Mouse (Mus musculus): ENCODE results near the gene Gpr35. TPM values are rescaled to one million over a fixed set of nuclear protein-coding genes. Genes with fewer than 3 reads are reported as not detected.

Gpr35 gene
- polyA plus RNA-seq (2012; rRNA removed) = 0.26 and 0.31 TPM in 2 replicates

DNA sequence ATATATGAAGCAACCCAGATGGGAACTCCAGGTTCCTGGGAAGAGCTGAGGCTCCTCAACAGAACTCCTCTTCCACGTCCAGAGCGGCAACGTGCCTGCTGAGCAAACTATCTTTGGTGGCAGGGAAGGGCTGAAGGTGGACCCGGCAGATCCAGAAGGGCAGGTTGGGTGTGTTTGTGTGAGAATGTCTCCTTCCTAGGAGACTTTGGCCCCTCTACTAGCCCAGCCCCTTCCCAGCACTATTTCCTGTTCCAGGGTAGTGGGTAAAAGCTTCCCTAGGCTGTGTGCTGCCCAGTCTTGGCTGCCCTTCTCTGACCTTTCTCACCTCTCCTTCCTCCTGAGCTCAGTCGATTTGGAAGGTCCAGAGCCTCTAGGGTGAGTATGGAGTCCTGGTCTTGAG lies at the start of gene Gpr35:
Gene Gpr35 (plus strand): TSS at position 259 of the 400 bp plus-strand sequence.

DNA sequence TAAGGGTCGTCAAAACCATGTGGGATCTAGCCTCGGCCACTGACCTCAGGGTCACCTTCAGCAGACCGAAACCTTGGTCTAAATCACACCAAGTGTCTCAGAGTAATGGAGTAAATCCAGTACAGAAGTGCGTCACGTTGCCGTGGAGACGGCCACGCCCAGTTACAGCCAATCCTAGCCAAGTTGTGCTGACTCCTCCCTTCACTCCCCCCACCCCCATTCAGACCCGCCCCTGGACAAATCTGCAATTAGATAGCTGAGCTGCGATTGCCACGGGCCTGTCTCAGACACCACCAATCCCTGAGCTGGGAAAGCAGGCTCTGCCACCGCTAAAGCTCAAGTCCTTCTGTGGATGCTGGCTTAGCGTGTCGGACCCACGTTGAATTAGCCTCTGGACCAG lies 47.9 kb upstream of the Gpr35 start, which contains the start of gene Ankmy1:
Gene Ankmy1 (minus strand): TSS at position 121 of the 400 bp plus-strand sequence.

DNA sequence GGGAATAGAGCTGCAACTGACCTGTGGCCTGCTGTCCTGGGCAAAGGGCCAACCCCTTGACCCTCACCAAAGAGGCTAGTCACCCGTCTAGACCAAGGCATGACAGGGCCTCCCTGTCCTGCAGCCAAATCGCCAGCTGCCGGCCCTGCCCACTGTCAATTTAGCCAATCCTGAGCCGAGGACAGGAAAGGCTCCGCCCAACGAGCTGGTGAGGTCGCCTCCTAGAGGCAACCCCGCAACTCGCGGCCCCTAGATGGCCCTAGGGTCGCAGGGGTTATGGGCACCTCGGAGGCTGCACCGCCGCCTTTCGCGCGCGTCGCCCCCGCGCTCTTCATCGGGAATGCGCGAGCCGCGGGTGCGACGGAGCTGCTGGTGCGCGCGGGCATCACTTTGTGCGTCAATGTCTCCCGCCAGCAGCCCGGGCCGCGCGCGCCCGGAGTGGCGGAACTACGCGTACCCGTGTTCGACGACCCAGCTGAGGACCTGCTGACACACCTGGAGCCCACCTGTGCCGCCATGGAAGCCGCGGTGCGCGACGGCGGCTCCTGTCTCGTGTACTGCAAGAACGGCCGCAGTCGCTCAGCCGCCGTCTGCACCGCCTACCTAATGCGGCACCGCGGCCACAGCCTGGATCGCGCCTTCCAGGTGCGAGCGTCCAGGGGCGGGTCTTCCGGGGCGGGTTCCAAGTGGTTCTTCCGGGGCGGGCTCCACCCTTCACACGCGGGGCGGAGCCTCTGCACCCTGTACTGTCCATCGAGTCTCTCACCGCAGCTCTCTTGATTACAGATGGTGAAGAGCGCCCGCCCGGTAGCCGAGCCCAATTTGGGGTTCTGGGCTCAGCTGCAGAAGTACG lies 43.7 kb upstream of the Gpr35 start, which contains the start of gene Dusp28:
Gene Dusp28 (plus strand): TSS at position 203 of the 853 bp plus-strand sequence.

DNA sequence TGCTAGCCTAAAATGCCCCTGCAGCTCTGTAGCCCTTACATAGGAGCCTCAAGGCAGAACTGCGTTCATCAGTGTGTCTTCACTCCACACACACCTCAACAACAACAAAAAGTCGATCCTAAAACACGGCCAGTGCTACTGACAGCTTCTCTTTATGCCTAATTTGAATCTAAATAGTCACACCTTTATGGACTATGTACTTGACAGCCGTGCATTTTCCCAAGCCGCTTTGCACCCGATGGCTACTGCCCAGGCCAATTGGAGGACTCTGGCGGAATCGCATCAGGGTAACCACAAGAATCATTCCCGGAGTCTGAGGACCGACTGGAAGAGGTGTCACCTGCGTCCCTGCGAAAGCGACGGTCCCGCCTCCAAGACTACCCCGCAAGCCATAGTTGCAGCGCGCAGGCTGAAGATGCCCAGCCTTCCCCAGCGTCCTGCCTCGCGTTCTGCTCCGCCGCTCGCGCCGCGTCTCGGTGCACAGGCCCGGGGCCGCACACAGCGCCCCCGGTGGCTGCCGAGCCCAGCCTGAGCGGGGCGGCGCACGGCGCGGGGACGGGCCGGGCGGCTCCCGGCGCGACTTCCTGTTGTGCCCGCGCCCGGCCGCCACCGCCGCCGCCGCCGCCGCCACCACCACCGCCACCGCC lies 40.3 kb upstream of the Gpr35 start, which contains the start of gene Rnpepl1:
Gene Rnpepl1 (plus strand): TSS at position 545 of the 647 bp plus-strand sequence.

DNA sequence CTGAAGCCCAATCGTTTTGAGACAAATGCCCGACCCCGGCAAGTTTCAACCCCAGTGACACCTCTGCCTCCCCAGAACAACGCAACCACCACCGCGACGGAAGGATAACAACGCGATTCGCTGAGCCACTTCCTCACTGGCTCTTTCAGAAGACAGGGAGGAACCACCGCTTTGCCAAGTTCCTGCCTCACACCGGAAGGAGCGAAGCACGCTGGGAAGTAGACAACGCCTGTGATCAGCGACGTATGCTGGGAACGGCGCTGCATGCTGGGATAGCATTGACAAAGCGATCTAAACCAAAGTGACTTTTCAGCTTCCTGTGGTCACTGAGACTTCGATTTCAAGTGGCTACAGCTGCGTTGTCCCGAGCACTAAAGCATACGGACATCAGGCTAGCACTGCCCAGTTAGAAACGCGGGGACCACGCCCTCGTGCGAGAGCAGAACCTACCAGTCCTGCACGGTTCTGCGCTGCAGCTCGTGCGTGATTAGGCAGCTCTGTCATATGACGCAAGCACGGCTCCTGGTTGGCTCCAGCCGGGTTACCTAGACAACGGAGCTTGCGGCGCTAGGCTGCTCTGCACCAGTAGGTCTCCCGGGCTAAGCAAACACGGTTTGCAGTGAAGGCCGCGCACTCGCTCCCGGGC lies 16.4 kb upstream of the Gpr35 start, which contains the start of gene Capn10:
Gene Capn10 (plus strand): TSS at position 195 of the 646 bp plus-strand sequence.

DNA sequence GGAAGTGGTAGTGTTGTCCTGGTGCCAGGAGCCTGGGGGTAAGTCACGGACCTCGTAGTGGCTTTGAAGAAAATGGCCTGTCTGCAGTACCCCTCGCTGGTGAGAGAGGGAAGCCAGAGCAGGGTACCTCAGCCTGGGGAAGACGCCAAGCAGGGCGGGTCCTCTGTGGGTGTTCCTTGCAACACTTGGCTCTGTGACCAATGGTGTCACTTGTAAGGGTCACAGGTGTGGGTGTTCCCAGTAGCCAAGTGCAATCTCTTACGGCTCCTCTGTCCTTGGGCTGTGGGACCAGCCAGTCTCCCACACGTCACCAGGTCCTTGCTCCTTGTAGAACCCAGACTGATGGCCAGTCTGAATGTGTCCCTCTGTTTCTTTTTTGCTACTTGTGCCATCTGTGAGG lies 55.4 kb downstream of the Gpr35 start, which contains the start of gene Aqp12:
Gene Aqp12 (plus strand): TSS at position 274 of the 400 bp plus-strand sequence.

Other genes starting within 250 kb of the Gpr35 start
- 150 and 154 TPM in 2 replicates for gene Gpc1, start 119.2 kb upstream of the Gpr35 start, polyA plus RNA-seq (2012; rRNA removed)
- gene Ankmy1, start 48.0 kb upstream of the Gpr35 start, polyA plus RNA-seq (2012; rRNA removed) = 0.20 and 0.30 TPM in 2 replicates
- gene Dusp28, start 43.9 kb upstream of the Gpr35 start, polyA plus RNA-seq (2012; rRNA removed) = 16.0 and 16.2 TPM in 2 replicates
- gene Rnpepl1, start 40.1 kb upstream of the Gpr35 start, polyA plus RNA-seq (2012; rRNA removed) = 43.0 and 44.9 TPM in 2 replicates
- gene Capn10, start 16.5 kb upstream of the Gpr35 start, polyA plus RNA-seq (2012; rRNA removed) = 59.9 and 64.3 TPM in 2 replicates
- gene Aqp12, start 55.5 kb downstream of the Gpr35 start, polyA plus RNA-seq (2012; rRNA removed) = not detected in 2 replicates
- 208 and 228 TPM in 2 replicates for gene Kif1a, start 151.1 kb downstream of the Gpr35 start, polyA plus RNA-seq (2012; rRNA removed)
- gene Agxt, start 184.4 kb downstream of the Gpr35 start, polyA plus RNA-seq (2012; rRNA removed) = not detected in 2 replicates
- gene 2310007B03Rik, start 210.1 kb downstream of the Gpr35 start, polyA plus RNA-seq (2012; rRNA removed) = 0.09 and 0.31 TPM in 2 replicates
- gene Crocc2, start 217.9 kb downstream of the Gpr35 start, polyA plus RNA-seq (2012; rRNA removed) = 0.83 and 1.4 TPM in 2 replicates

Measured in central nervous system, embryonic 18 days (tissue).